Comparison of ENCODE assay signal across 8 mouse cellular contexts in the genomic region with DNA sequence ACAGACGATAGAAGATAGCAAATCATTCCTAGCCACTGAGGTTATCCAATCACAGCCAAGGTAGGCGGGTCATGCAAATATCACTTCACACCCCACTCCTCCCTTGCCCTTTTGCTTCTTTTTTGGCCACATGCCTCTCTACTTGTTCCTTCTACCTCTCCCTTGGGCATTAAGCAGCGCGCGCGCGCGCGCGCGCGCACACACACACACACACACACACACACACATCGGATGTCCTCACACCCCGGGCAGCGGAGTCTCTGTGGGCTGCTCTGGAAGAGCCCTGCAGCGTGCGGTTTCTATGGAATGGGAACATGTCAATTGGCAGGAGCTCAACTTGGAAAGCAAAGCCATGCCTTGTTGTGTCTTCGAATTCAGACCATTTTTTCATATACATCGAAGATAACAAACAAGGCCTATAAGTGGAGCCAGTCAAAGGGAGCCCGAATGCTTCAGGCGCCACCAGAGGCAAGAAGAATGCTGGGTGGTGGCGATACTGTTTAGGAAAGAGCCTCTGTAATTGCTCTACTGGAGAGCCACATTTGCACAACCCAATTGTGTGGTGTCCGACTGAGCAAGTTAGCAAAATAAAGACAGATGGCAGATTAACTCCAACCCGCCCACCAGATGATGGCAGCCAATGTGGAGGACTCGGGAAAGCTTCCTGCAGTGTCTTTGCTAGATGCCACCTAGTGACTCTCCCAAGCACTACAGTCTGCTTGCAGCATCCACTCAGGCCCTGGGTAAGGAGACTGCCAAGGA.
DNase-seq lines count a peak whose midpoint lies in the region; ATAC-seq and TF ChIP-seq lines count a peak whose summit lies in the region.

No protein-coding gene starts in this region.

- H3K27ac ChIP-seq in liver, postnatal 0 days (ENCODE audit: low read depth), result no peak overlapping the region

- H3K27me3 ChIP-seq in liver, postnatal 0 days (ENCODE audit: insufficient read depth, low read length), result no peaks in the 10 kb centered on the region

- no peak overlapping the region for H3K4me2 ChIP-seq in liver, postnatal 0 days (ENCODE audit: low read depth, low read length)

- no peak overlapping the region for H3K4me3 ChIP-seq in liver, postnatal 0 days (ENCODE audit: low read depth, low read length)

- no peaks in the 10 kb centered on the region for H3K9me3 ChIP-seq in liver, postnatal 0 days (ENCODE audit: low read length)

- H3K4me1 ChIP-seq in liver, postnatal 0 days (ENCODE audit: insufficient read depth), result peaks cover 12% of the 10 kb centered on the region; the same call in 1 of the 2 replicates

- H3K36me3 ChIP-seq in liver, postnatal 0 days (replicated peaks; ENCODE audit: insufficient read depth, low read length), result no peaks in the 10 kb centered on the region

- peak; percentile 60 for TF ChIP-seq CTCF in liver, postnatal 0 days (IDR thresholded peaks at IDR 0.05; ENCODE audit: low read depth)

- WGBS in liver, postnatal 0 days (ENCODE audit: insufficient replicate concordance), result 75% methylated on average over 25 of the region's 25 CpGs

- DNase-seq in kidney, adult 9 months, result peak; percentile 46
- DNase-seq in kidney, adult 11 months, result no peak
- peak; percentile 59 to 81 for DNase-seq in cerebellum, postnatal 4 days (ENCODE audit: low spot score in 2 of 2)
- DNase-seq in frontal cortex, postnatal 36 days (ENCODE audit: low spot score in 2 of 2), result peak; percentile 80 to 91
- DNase-seq in kidney, postnatal 25 days, result peak; percentile 47
- DNase-seq in liver, postnatal 0 days, result no peak
- peak; percentile 68 for DNase-seq in retina, postnatal 1 day
- DNase-seq in c-Kit-positive CD71-positive TER-119-positive erythroid progenitor cells, embryonic 14.5 days (ENCODE audit: low spot score), result no peak

- no peak overlapping the region for H3K9ac ChIP-seq in liver, postnatal 0 days (replicated peaks)

- no peak for TF ChIP-seq EP300 in liver, postnatal 0 days (IDR thresholded peaks at IDR 0.05; ENCODE audit: low read depth)

- ATAC-seq in liver, postnatal 0 days, result no peak

Comparison
In these comparisons a context has a peak if more than half of its experiments do, and no peak if none do; other contexts are left out.
1. DNase-seq: peak in kidney, adult 9 months (single experiment), cerebellum, postnatal 4 days (2 of 2), frontal cortex, postnatal 36 days (2 of 2), kidney, postnatal 25 days (2 of 2) and retina, postnatal 1 day (single experiment); none in kidney, adult 11 months (single experiment), liver, postnatal 0 days (single experiment) and c-Kit-positive CD71-positive TER-119-positive erythroid progenitor cells, embryonic 14.5 days (single experiment).